Mouse (Mus musculus) liver, embryonic 14.5 days (tissue): ENCODE results near the gene Sgcd. TPM values are rescaled to one million over a fixed set of nuclear protein-coding genes. Genes with fewer than 3 reads are reported as not detected.

ENCODE experiments used
- ATAC-seq: fragments of 200-750 bp; cut with Nextera tagmentation; 2 replicates; pipeline ENCODE4 v1.8.0; 2017; ENCODE audit warnings: moderate number of reproducible peaks, mild to moderate bottlenecking, moderate library complexity; ENCODE audit not compliant: insufficient read depth
- DNase-seq, 3 experiments: peaks; one replicate each; pipeline ENCODE4 v3.0.0-alpha.2; 2012 to 2013; ENCODE audit warnings: low read depth in 3 of 3, low spot score in 3 of 3
- H3K27ac ChIP-seq: fragments of 300-500 bp; sonication (generic); 2 replicates; pipeline ENCODE4 v1.5.1; 2014; ENCODE audit warnings: moderate library complexity, mild to moderate bottlenecking, control low read depth, inconsistent platforms
- H3K27me3 ChIP-seq: fragments of 300-500 bp; sonication (generic); 2 replicates; pipeline ENCODE4 v1.6.1; 2014; ENCODE audit warnings: mild to moderate bottlenecking, low read length, moderate library complexity; ENCODE audit not compliant: control insufficient read depth, insufficient read depth
- H3K36me3 ChIP-seq: fragments of 300-500 bp; sonication (generic); replicated peaks from 2 replicates; pipeline ENCODE4 v1.6.1; 2014; ENCODE audit warnings: low read depth; ENCODE audit not compliant: control insufficient read depth, insufficient read depth
- H3K4me1 ChIP-seq, 2 experiments: fragments of 200-500 bp in 1 of 2; fragments of 300-500 bp in 1 of 2; sonication (generic) in 1 of 2; replicated peaks; 2 replicates each; pipeline ENCODE4 v1.6.1; 2012 to 2014; ENCODE audit warnings: antibody characterized with exemption in 1 of 2, inconsistent platforms in 1 of 2, low read length in 1 of 2; ENCODE audit not compliant: control insufficient read depth in 2 of 2, insufficient read depth in 2 of 2
- H3K4me2 ChIP-seq: fragments of 300-500 bp; sonication (generic); 2 replicates; pipeline ENCODE4 v1.6.1; 2014; ENCODE audit warnings: low read depth, mild to moderate bottlenecking, control low read depth, moderate library complexity
- H3K4me3 ChIP-seq, 2 experiments: fragments of 200-500 bp in 1 of 2; fragments of 300-500 bp in 1 of 2; sonication (generic) in 1 of 2; 2 replicates each; pipeline ENCODE4 v1.5.1; 2012 to 2014; ENCODE audit warnings: low read depth in 2 of 2, low read length in 2 of 2, mild to moderate bottlenecking in 2 of 2, control low read depth in 1 of 2, inconsistent platforms in 1 of 2, moderate library complexity in 1 of 2; ENCODE audit not compliant: insufficient read depth in 1 of 2
- H3K9ac ChIP-seq: fragments of 300-500 bp; sonication (generic); replicated peaks from 2 replicates; pipeline ENCODE4 v1.6.1; 2014; ENCODE audit warnings: mild to moderate bottlenecking, control low read depth, moderate library complexity
- H3K9me3 ChIP-seq: fragments of 300-500 bp; sonication (generic); 2 replicates; pipeline ENCODE4 v1.6.1; 2016; ENCODE audit warnings: low read length, mixed read lengths; ENCODE audit not compliant: control insufficient read depth
- CTCF ChIP-seq: IDR thresholded peaks from 2 replicates; pipeline ENCODE4 v1.5.1; 2016; ENCODE audit warnings: antibody characterized with exemption, low read depth, control low read depth
- EP300 ChIP-seq: IDR thresholded peaks from 2 replicates; pipeline ENCODE4 v1.6.1; 2016; ENCODE audit warnings: antibody characterized with exemption, low read depth
- WGBS: fragments of 180-500 bp; shearing (Covaris S2); extraction: QIAGEN DNeasy Blood & Tissue Kit; methylation state at CpG from one replicate; pipeline ENCODE4 v1.1.7; 2014; ENCODE audit not compliant: insufficient replicate concordance; 5-methylcytosine and 5-hydroxymethylcytosine counted together
- polyA plus RNA-seq, 2 experiments: library from polyadenylated mRNA; depleted of rRNA in 1 of 2; stranded (reverse) in 1 of 2; unstranded in 1 of 2; fragments of >200 nt; fragmentation: Nextera tagmentation in 1 of 2; extraction: Ambion mirVana in 1 of 2; gene quantifications; 2 replicates each; pipeline versions ENCODE4 v1.2.1 to v1.2.3; 2012 to 2014

Sgcd gene
- polyA plus RNA-seq, 2 experiments: 0.04 to 0.08 TPM

DNA sequence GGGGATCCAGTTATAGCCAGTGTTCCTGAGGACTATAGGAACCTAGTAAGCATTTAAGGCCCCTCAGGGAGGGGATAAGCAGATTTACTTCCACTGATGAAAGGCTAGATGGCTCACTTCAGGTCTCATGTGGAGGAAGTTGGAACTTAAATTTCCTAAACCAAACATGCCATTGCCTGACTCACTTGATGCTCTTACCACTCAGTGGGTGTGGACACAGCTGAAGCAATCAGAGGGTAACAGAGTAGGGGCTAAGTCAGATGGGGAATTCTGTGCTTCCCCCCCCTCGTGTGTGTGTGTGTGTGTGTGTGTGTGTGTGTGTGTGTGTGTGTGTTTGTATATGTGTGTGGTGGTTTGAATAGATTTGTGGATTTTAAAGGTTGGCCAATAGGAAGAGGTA is 830.7 kb downstream of the Sgcd start:
- H3K4me3 ChIP-seq: no peak overlapping the region
- H3K9me3 ChIP-seq: no peaks in the 10 kb centered on the region
- H3K9ac ChIP-seq: no peak overlapping the region
- H3K36me3 ChIP-seq: no peaks in the 10 kb centered on the region
- 18% methylated on average over 1 of the region's 1 CpGs for WGBS
- TF ChIP-seq EP300: no peak
- no peak for TF ChIP-seq CTCF
- H3K27me3 ChIP-seq: no peaks in the 10 kb centered on the region
- H3K4me2 ChIP-seq: no peak overlapping the region
- ATAC-seq: no peak
- no peak overlapping the region for H3K27ac ChIP-seq
- no peak for DNase-seq
- no peaks in the 10 kb centered on the region for H3K4me1 ChIP-seq

DNA sequence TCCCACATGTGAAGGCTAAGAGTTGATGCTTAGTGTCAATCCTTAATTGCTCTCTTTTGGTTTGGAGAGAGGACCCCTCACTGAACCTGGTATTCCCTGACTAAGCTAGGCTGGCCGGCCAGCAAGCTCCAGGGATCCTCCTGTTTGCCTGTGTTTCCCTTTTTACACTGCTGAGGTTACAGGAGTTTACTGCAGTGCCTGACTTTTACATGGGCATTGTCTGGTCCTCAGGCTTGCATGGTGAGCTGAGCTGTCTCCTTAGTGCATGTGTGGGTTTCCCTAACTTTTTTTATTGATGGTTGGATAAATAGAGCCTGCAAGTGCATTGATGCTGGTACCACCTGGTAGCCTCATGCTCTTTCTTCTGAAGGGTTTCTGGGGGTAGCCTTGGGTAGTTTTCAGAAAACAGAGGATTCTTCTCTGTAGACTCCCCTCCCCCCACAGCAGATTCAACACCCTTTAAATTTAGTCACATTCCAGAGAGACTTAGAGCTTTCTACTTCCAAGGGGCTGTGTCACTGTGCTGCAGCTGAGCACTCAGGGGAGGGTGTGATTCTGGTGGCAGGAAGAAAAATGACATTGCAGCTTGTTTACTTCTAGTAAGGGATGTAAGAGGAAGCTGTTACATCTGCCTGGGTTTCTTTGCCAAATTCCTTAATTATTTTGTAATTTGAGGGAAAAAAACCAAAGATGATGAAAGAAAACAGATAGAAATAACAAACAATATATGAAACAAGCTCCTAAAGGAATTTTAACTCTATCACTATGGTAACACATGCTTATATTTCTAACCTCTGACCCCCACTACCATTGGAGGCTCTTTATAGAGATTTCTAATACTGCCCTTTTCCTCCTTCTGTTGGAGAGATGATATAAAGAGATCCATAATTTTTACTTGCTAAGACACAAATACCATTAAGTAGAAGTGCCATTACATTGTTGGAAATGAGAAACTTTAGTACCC is 831.8 kb downstream of the Sgcd start:
- H3K4me2 ChIP-seq: no peak overlapping the region
- no peaks in the 10 kb centered on the region for H3K4me1 ChIP-seq
- TF ChIP-seq EP300: no peak
- TF ChIP-seq CTCF: no peak
- no peak overlapping the region for H3K4me3 ChIP-seq
- no peaks in the 10 kb centered on the region for H3K36me3 ChIP-seq
- no peak overlapping the region for H3K9ac ChIP-seq
- no peaks in the 10 kb centered on the region for H3K9me3 ChIP-seq
- H3K27me3 ChIP-seq: no peaks in the 10 kb centered on the region
- DNase-seq: no peak
- H3K27ac ChIP-seq: no peak overlapping the region
- 35% methylated on average over 1 of the region's 1 CpGs for WGBS
- no peak for ATAC-seq

DNA sequence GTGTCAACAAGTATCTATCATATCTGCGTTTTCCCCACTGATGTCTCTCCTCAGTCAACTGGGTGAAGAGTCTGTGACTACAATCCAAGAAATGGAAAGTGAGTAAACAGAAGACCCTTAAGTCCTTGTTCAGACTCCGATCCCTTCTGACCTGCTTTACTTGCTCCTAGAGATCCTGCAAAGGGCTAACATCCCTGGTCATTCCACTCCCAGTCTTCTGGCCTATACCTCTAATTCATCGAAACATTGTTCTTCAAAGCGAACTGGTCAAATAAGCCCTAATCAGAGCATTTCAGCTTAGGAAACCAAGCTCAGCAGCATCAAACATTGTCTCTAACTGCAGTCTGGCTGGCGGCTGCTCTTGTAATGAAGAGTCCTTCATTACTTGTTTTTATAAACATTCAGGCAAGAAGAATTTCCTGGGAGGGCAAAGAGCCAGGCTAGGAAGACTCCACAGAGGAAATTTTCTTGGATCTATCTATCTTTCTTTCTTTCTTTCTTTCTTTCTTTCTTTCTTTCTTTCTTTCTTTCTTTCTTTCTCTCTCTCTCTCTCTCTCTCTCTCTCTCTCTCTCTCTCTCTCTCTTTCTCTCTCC is 833.8 kb downstream of the Sgcd start:
- DNase-seq (no peak), ATAC-seq (no peak)
- no peak overlapping the region for H3K27ac ChIP-seq
- H3K9me3 ChIP-seq: no peaks in the 10 kb centered on the region
- 54% methylated on average over 5 of the region's 5 CpGs for WGBS
- no peak overlapping the region for H3K9ac ChIP-seq
- H3K4me1 ChIP-seq: no peaks in the 10 kb centered on the region
- H3K4me3 ChIP-seq: no peak overlapping the region
- no peak overlapping the region for H3K4me2 ChIP-seq
- TF ChIP-seq CTCF (no peak), EP300 (no peak)
- no peaks in the 10 kb centered on the region for H3K27me3 ChIP-seq
- H3K36me3 ChIP-seq: no peaks in the 10 kb centered on the region

DNA sequence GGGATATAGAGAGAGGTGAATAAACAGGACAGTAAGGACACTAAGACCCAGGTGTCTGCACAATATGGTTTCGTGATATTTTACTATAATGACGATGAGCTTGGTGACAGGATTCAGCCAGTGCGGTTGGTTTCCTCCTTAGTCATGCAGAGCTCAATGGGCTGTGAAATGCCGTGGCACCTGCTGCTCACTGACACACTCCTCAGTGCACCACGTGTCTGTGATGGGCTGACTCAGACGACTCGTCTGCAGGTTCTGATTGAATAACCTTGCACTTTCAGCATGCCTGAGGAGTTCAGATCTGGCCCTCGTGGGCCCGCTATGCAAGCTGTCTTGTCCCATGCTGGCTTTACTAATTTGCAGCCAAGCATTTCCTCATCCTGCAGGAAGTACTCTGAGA is 839.2 kb downstream of the Sgcd start:
- H3K27ac ChIP-seq: no peak overlapping the region
- DNase-seq: no peak
- H3K4me1 ChIP-seq: no peaks in the 10 kb centered on the region
- ATAC-seq: no peak
- TF ChIP-seq CTCF: no peak
- TF ChIP-seq EP300: no peak
- no peak overlapping the region for H3K4me2 ChIP-seq
- no peaks in the 10 kb centered on the region for H3K9me3 ChIP-seq
- H3K27me3 ChIP-seq: no peaks in the 10 kb centered on the region
- no peak overlapping the region for H3K4me3 ChIP-seq
- no peaks in the 10 kb centered on the region for H3K36me3 ChIP-seq
- 59% methylated on average over 9 of the region's 9 CpGs for WGBS
- no peak overlapping the region for H3K9ac ChIP-seq

DNA sequence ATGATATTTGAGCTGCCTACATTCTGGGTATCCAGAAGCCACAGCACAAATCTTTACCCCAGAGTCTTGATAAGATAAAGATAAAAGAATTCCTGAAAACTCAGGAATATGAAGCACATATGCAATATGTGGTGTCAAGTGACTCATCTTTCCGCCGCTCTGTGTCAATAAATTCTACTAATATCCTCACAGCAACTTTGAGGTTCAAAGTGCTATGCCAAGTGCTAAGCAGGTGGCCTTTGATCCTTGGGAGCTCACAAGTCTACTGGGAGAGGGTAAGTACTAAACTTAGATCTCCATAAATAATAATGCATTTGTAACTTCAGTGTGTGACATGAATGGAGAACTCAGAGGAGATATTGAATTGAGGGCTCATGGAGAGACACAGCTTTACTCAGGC is 848.9 kb downstream of the Sgcd start:
- Histone ChIP-seq H3K4me2 (no peak overlapping the region), H3K27ac (no peak overlapping the region), H3K4me1 (no peaks in the 10 kb centered on the region), H3K27me3 (no peaks in the 10 kb centered on the region), H3K4me3 (no peak overlapping the region), H3K9me3 (no peaks in the 10 kb centered on the region), H3K36me3 (no peaks in the 10 kb centered on the region), H3K9ac (no peak overlapping the region)
- DNase-seq: no peak
- WGBS: 77% methylated on average over 2 of the region's 2 CpGs
- no peak for ATAC-seq
- TF ChIP-seq CTCF (no peak), EP300 (no peak)
